Mouse (Mus musculus): Measurements from ENCODE around the gene Rps2. TPM values are rescaled to one million over a fixed set of nuclear protein-coding genes. Genes with fewer than 3 reads are reported as not detected.

Gene Rps2
- polyA plus RNA-seq, 1 experiment from 2014 or later = 1,497 TPM

DNA sequence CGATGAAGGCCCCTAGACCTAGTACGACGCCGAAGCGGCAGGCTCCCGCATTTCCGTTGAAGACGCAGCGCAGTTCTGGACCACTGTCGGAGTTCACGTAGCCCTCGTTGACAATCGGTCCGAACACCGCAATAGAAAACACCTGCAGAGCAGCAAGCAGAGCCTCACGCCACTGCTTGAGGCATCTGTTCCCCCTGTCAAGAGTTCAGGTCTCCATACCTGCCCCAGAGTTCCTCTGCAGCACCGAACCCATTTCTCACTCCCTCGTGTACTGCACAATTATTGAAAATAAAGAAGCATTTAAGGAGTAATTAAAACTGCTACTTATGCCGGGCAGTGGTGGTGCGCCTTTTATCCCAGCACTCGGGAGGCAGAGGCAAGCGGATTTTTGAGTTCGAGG lies 30.3 kb upstream of the Rps2 start:
- Histone ChIP-seq H3K4me1 (peaks cover 15% of the 10 kb centered on the region), H3K9ac (no peak overlapping the region)
- no peak for ATAC-seq (ENCODE audit: insufficient number of reproducible peaks, low FRiP score, low TSS enrichment, low read depth)

DNA sequence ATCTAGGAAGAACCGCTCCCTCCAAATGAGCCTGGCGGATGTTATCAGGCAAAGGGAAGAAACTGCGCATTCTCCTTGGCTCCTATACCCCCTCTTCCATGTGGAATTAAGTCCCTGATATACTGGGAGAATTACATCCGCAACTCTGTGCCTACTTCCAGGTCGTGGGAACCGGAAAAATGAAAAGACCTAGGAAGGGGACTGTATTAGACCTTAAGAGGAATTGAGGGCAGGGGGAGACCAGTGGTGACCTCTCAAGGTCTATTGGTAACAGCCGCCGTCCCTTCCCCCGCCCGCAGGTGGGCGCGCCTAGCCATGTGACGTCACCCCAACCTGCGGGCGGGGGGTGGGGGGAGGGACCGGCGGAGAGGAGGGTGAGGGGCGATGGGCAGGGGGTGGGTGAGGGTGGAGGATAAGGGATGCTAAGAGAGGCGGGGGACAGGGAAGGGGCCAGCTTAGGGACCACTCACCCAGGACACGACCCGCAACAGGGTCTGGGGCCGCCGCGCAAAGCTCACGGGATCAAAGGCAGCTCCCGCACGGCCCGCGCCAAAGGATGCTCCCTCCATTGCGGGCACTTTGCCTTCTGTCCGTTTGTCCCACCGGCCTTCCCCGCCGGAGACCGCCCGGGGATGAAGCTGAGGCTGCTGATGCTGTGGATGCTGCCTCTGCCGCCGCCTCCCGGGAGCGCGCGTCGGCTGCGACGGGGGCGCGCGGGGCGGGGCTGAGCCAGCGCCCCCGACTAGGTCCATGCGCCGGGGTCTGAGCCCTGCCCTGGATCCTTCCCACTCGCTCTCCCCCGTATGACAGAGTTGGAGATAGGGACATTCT lies 28.4 kb upstream of the Rps2 start, which contains the start of gene Syngr3:
TSS of gene Syngr3 (minus strand) at position 705 of the 831 bp plus-strand sequence.
- peak within 1 kb of the TSS; percentile 59 for H3K9ac ChIP-seq
- ATAC-seq (ENCODE audit: insufficient number of reproducible peaks, low FRiP score, low TSS enrichment, low read depth) = no peak
- H3K9me3 ChIP-seq = no peaks in the 10 kb centered on the region
- peak within 1 kb of the TSS; percentile 96 for H3K4me2 ChIP-seq
- H3K27ac ChIP-seq = no peak within 1 kb of the TSS
- peaks cover 51% of the 10 kb centered on the region for H3K27me3 ChIP-seq
- H3K4me1 ChIP-seq = peaks cover 15% of the 10 kb centered on the region
- peaks cover 18% of the 10 kb centered on the region for H3K36me3 ChIP-seq
- WGBS = under 1% methylated on average over 53 of the region's 55 CpGs
- peak within 1 kb of the TSS; percentile 57 for H3K4me3 ChIP-seq

More for the DNA sequence above, 30.3 kb upstream of the Rps2 start:
- 20% methylated on average over 23 of the region's 23 CpGs for WGBS
- H3K9me3 ChIP-seq = no peaks in the 10 kb centered on the region
- peak overlapping the region; percentile 35 for H3K4me3 ChIP-seq
- no peak overlapping the region for H3K27ac ChIP-seq
- H3K4me2 ChIP-seq = peak overlapping the region; percentile 49
- peaks cover 7% of the 10 kb centered on the region for H3K36me3 ChIP-seq
- H3K27me3 ChIP-seq = peaks cover 51% of the 10 kb centered on the region

DNA sequence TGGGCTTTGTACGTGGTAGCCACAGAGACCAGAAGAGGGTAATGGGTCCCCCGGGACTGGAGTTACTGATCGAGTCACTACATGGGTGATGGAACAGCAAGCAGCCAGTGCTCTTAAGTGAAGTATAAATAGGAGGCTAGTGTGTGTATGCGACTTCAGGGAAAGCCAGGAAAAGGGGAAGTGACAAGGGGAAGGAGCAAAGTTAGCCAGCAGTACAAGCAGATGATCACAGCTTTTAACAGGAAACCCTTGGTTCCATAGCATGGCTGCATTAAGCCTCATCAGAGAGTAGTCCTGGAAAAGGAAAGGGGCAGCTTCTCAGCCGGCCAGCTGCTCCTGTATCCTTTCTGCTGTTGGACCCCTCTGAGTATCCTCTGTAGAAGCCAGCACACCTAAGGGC lies 25.5 kb upstream of the Rps2 start:
- Histone ChIP-seq H3K4me3 (no peak overlapping the region), H3K9me3 (no peaks in the 10 kb centered on the region), H3K27ac (no peak overlapping the region), H3K4me2 (no peak overlapping the region), H3K9ac (no peak overlapping the region), H3K4me1 (peaks cover 28% of the 10 kb centered on the region), H3K27me3 (peaks cover 38% of the 10 kb centered on the region), H3K36me3 (peaks cover 18% of the 10 kb centered on the region)
- 78% methylated on average over 5 of the region's 5 CpGs for WGBS
- ATAC-seq (ENCODE audit: insufficient number of reproducible peaks, low FRiP score, low TSS enrichment, low read depth) = no peak

DNA sequence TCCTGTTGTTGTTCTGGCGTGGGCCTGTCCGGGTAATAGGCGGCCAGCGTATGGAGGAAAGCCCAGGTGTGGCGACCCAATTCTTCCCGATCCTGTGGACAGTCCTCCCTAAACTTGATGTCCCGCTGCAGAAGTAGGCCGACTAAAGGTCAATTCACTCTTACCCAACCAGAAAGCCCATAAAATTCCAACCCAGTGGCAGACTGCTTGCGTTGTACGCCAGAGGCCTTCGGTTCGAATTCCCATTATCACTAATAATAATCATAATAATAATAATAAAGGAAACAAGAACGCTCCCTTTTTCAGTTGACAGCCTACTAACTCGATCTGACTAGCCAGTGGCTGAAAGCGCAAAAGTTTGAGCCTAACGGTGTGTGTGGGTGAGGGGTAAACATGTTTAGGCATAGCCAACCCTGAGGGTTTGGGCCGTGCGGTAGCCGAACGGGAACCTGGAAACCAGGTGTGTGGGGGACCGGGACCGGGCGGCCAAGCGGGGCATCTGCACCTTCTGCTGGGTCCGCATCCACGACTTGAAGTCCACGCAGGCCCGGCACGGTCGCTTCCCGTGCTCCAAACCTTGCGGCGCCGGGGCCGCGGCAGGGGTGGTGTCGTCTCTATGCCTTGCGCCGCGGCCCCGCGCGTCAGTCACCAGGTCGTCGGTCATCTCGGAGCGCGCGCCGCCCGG lies 22.4 kb upstream of the Rps2 start:
- ATAC-seq (ENCODE audit: insufficient number of reproducible peaks, low FRiP score, low TSS enrichment, low read depth) = 0 out of 2 replicates have a peak, but pooled peaks have one; percentile 2
- WGBS = 6% methylated on average over 51 of the region's 51 CpGs
- H3K27ac ChIP-seq = peak overlapping the region; percentile 90
- H3K4me1 ChIP-seq = peaks cover 29% of the 10 kb centered on the region
- H3K4me3 ChIP-seq = peak overlapping the region; percentile 72
- peak overlapping the region; percentile 73 for H3K9ac ChIP-seq
- H3K27me3 ChIP-seq = peaks cover 7% of the 10 kb centered on the region
- peaks cover 32% of the 10 kb centered on the region for H3K36me3 ChIP-seq
- H3K4me2 ChIP-seq = peak overlapping the region; percentile 80
- H3K9me3 ChIP-seq = no peaks in the 10 kb centered on the region

DNA sequence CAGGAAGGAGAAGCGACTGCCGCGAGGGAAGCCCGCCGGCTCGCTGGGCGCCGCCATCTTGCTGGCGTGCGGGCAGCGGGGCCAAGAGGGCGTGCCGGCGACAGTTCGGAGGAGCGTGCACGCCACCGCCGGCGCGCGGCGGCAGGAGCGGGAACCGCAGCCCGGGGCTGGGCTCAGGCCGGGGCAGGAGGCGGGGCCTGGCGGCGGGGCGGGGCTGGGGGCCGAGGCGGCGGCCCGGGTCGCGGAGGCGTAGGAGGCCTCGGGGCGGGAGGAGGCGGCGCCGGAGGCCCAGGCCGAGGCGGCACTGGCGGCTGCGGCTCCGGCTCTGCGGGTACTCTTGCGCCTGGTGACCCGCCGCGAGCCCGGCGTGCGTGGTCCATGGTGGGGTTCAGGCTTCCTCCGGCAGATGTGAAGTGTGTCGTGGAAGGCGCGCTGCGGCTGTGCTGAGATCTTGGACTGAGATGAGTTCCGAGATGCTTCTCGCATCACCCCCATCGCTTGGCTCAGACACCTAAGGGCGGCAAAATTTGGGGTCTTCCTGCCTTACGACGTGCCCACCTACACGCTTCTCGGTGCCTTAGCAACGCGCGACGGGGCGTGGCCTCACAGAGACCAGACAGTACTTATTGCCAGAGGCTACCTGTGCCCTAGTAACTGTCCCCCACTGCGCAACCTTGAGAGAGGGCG lies 21.8 kb upstream of the Rps2 start, which contains the start of the genes Gfer and Noxo1:
TSS of gene Gfer (minus strand) at position 146 of the 687 bp plus-strand sequence.
TSS of gene Noxo1 (plus strand) at position 224 of the 687 bp plus-strand sequence.
- ATAC-seq (ENCODE audit: insufficient number of reproducible peaks, low FRiP score, low TSS enrichment, low read depth) = peak; percentile 88
- peak within 1 kb of the TSS; percentile 90 for H3K27ac ChIP-seq
- under 1% methylated on average over 67 of the region's 76 CpGs for WGBS
- peaks cover 29% of the 10 kb centered on the region for H3K4me1 ChIP-seq
- H3K9ac ChIP-seq = peak within 1 kb of the TSS; percentile 73
- H3K4me2 ChIP-seq = peak within 1 kb of the TSS; percentile 80
- H3K4me3 ChIP-seq = peak within 1 kb of the TSS; percentile 72
- peaks cover 39% of the 10 kb centered on the region for H3K36me3 ChIP-seq
- peaks cover under 1% of the 10 kb centered on the region for H3K27me3 ChIP-seq
- H3K9me3 ChIP-seq = no peaks in the 10 kb centered on the region

DNA sequence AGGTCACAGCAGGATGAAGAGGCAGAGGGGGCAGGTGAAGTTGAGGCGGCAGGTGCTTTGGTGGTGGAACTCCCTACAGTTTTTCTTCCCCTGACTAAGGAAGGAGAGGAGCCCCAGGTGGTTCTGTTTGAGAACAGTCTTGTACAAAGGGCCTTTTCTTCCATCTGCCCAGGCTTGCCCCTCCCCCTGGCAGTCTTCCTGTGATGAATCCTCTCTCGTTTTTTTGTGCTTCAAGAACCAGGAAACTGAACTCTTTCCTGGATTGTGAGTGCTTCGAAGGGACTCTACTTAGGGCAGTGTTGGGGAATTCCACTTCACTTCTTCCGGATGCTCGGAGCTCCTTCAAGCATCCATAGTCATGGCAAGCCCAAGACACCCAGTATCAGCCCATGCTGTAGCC lies 19.9 kb upstream of the Rps2 start:
- 26% methylated on average over 5 of the region's 5 CpGs for WGBS
- H3K9me3 ChIP-seq = no peaks in the 10 kb centered on the region
- ATAC-seq (ENCODE audit: insufficient number of reproducible peaks, low FRiP score, low TSS enrichment, low read depth) = no peak
- H3K4me2 ChIP-seq = no peak overlapping the region
- peaks cover 45% of the 10 kb centered on the region for H3K36me3 ChIP-seq
- no peaks in the 10 kb centered on the region for H3K27me3 ChIP-seq
- peaks cover 29% of the 10 kb centered on the region for H3K4me1 ChIP-seq
- no peak overlapping the region for H3K4me3 ChIP-seq
- H3K27ac ChIP-seq = no peak overlapping the region; the same call in 1 of the 2 replicates
- H3K9ac ChIP-seq = no peak overlapping the region

DNA sequence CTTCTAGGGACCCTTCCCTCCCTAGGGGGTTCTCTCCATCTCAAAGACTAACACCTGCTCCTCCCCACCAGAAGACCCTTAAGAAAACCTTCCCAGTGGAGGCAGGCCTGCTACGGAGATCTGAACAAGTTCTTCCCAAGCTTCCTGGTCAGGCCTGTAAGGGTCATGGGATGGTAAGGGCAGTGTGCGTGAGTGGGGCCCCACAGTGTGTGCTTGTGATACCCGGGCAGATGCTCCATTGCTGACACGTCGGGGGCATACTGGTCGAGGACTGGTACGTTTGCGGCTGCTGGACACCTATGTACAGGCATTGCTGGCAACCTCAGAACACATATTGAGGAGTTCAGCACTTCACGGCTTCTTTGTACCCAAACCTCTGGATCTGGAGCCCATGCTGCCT lies 19.2 kb upstream of the Rps2 start:
- WGBS = 61% methylated on average over 9 of the region's 9 CpGs
- ATAC-seq (ENCODE audit: insufficient number of reproducible peaks, low FRiP score, low TSS enrichment, low read depth) = no peak
- Histone ChIP-seq H3K9ac (no peak overlapping the region), H3K36me3 (peaks cover 44% of the 10 kb centered on the region), H3K4me1 (peaks cover 29% of the 10 kb centered on the region), H3K4me2 (no peak overlapping the region), H3K9me3 (no peaks in the 10 kb centered on the region), H3K27me3 (no peaks in the 10 kb centered on the region), H3K27ac (no peak overlapping the region), H3K4me3 (no peak overlapping the region)

DNA sequence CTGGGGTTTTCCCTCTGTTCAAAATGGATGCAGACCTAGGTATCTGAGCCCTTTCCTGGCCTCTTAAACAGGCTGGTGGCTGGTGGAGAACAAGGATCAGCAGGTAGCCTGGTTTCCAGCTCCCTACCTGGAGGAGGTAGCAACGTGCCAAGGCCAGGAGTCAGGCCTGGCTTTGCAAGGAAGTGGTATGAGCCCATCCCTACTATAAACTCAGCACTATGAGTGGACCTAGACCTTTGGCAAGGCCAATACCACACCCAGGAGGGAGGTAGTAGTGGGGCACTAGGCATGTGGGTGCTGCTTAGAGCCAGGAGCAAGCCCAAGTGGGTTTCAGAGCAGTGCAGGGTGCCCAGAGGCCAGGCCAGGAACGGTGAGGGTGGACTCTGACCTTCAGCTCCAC lies 18.4 kb upstream of the Rps2 start:
- H3K36me3 ChIP-seq = peaks cover 49% of the 10 kb centered on the region

DNA sequence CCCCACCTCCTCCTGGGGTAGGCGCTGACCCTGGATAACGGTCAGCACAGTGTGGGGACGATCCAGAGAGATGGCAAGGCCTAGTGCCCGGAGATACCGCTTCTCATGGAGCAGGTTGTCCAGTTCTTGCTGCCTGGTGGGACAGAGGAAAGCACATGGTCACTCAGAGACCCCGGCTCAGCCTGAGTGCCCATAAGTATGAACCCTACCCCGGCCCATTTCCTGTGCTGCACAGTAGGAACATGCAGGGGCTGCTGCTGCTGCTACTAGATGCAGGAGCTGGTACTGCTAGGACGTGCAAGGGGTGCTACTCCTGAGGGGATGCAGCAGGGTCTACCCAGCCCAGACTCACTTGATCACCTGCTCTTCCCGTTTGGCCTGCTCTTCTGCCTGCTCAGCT lies 16.7 kb upstream of the Rps2 start:
- H3K36me3 ChIP-seq = peaks cover 61% of the 10 kb centered on the region
- no peak for ATAC-seq (ENCODE audit: insufficient number of reproducible peaks, low FRiP score, low TSS enrichment, low read depth)
- 84% methylated on average over 9 of the region's 9 CpGs for WGBS

More for the DNA sequence above, 18.4 kb upstream of the Rps2 start:
- Histone ChIP-seq H3K27me3 (no peaks in the 10 kb centered on the region), H3K27ac (no peak overlapping the region), H3K9me3 (no peaks in the 10 kb centered on the region), H3K4me2 (no peak overlapping the region), H3K9ac (no peak overlapping the region), H3K4me1 (peaks cover 29% of the 10 kb centered on the region), H3K4me3 (no peak overlapping the region)
- WGBS = 77% methylated on average over 2 of the region's 2 CpGs
- no peak for ATAC-seq (ENCODE audit: insufficient number of reproducible peaks, low FRiP score, low TSS enrichment, low read depth)

DNA sequence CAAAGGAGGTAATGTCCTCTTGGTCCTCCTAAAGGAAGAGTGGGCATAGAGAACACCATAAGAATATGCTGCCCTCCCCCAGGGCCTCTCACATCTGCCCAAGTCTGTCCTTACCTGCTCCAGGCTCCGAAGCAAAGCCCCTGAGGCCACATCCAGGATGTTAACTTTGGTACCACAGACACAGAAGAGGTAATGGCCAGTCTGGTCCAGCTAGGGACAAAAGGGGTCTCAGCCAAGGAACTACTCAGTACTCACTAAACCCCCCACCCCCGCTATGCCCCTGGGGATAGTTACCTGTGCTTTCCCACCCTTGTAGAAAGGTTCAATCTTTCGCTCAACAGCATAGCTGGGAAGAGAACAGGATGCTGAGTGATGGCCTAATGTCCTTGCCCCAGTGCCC lies 12.1 kb upstream of the Rps2 start:
- H3K36me3 ChIP-seq = peaks cover 44% of the 10 kb centered on the region
- ATAC-seq (ENCODE audit: insufficient number of reproducible peaks, low FRiP score, low TSS enrichment, low read depth) = no peak
- H3K27me3 ChIP-seq = no peaks in the 10 kb centered on the region
- no peak overlapping the region for H3K27ac ChIP-seq
- H3K4me2 ChIP-seq = no peak overlapping the region
- 94% methylated on average over 3 of the region's 3 CpGs for WGBS
- no peaks in the 10 kb centered on the region for H3K9me3 ChIP-seq
- H3K4me3 ChIP-seq = no peak overlapping the region
- no peak overlapping the region for H3K9ac ChIP-seq
- peaks cover 18% of the 10 kb centered on the region for H3K4me1 ChIP-seq

More for the DNA sequence above, 16.7 kb upstream of the Rps2 start:
- Histone ChIP-seq H3K27ac (no peak overlapping the region), H3K4me2 (no peak overlapping the region), H3K9ac (no peak overlapping the region), H3K27me3 (no peaks in the 10 kb centered on the region), H3K9me3 (no peaks in the 10 kb centered on the region), H3K4me3 (no peak overlapping the region), H3K4me1 (peaks cover 26% of the 10 kb centered on the region)

DNA sequence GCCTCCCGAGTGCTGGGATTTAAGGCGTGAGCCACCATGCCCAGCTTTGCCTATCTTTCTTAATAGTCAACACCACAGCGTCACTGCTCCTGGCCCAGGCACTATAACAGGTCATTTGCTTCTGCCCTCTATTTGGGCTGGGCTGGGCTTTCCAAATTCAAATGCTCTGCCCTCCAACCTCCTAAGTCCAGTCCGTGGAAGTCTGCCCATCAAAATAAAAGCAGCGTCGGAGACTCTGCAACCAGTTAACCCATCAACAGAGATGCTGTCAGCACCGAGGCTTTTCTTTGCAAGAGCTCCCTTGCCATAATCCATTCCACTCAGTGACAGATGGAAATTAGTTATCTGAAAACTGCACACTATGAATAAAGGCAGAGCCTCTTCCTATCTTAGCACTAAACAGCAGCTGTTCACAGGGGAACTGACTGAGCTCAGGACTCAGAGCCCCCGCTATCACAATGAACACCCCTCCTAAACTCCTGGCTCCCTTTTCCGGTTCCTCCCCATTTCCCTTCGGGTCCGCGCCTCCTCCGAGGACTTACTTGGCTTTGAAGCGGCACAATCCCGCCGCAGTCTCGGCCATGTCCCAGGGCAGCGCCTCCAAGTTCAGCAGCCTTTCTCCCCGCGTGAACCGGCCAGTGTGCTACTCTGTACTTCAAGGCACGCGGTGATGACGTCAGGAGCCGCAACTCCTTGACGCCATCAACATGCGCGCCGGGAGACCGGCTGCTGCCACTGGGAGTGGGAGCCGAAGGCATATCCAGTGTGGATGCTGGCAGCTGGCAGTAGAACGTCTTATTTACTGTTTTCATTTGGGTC lies 10.7 kb upstream of the Rps2 start, which contains the start of gene Tbl3:
TSS of gene Tbl3 (minus strand) at position 679 of the 819 bp plus-strand sequence.
- Histone ChIP-seq H3K4me2 (peak within 1 kb of the TSS; percentile 65), H3K27me3 (no peaks in the 10 kb centered on the region), H3K4me3 (peak within 1 kb of the TSS; percentile 82), H3K27ac (peak within 1 kb of the TSS; percentile 90), H3K9ac (peak within 1 kb of the TSS; percentile 82), H3K36me3 (peaks cover 31% of the 10 kb centered on the region), H3K9me3 (no peaks in the 10 kb centered on the region), H3K4me1 (peaks cover 18% of the 10 kb centered on the region)
- ATAC-seq (ENCODE audit: insufficient number of reproducible peaks, low FRiP score, low TSS enrichment, low read depth) = peak; percentile 78; the same call in 1 of the 2 replicates
- 4% methylated on average over 32 of the region's 32 CpGs for WGBS
